Mouse (Mus musculus) left cerebral cortex, postnatal 4 days (tissue): Measurements from ENCODE around the gene Mpp2. TPM values are rescaled to one million over a fixed set of nuclear protein-coding genes. Genes with fewer than 3 reads are reported as not detected.

Experiments
- DNase-seq: peaks from one replicate; pipeline ENCODE4 v3.0.0-alpha.2; 2022
- intact Hi-C: fragments of 180-260 bp; cut with DNase I; formaldehyde crosslinking; loops from one replicate; pipeline ENCODE4 v1.15.1; 2025
- total RNA-seq, 2 experiments: library from RNA; stranded (reverse); gene quantifications; 2 replicates each; pipeline ENCODE4 v1.2.3; 2021

Mpp2 gene
- total RNA-seq: 10 to 100 TPM; 39.1 to 45.0 TPM

DNA sequence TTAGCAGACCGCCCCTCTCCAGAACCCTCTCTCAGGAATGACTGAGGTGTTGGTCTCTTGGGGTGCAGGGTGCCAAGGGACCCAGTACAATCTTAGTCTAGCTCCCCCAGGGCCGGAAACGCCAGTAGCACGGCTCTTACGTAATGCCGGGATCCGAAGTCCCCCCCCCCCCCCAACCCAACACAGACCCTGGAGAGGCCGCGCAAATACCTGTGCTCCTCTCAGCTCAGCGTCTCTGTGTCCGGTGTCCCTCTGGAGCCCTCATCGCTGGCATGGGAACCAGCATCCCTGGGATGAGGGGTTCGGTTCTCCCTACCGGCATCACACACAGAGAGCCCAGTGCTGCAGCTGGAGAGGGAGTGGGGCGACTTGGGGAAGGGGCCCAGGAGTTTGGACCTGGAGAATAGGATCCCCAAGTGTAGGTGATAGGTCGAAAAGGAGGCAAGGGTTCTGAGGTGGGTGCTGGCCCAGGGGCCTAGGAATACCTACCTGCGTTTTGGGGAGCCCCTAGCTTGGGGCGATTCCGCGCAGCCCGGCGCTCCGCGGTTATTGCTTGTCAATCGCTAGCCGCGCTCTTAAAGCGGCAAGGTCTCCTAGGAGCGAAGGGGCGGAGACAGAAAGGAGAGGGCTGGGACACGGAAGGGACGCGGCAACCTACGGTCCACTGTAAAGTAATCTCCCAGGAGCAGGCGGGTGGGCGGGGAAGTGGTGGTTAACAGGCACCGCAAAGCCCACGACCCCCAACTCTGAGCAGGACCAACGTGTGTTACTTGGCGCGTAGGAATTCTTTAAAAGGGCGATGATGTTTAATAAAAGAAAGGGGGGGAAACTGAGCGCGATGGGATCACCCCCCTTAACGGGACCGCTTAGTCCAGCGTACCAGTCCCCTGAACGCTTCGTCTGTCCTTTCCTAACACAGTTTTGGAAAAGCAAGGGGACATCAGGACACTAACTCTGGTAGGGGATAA, at the start of gene Mpp2:
Mpp2 (minus strand) TSS at position 585 of the 968 bp plus-strand sequence.
- intact Hi-C loops: no loop called here
- DNase-seq: peak; percentile 60

GRCm38 (mm10) chr11:102137625-102138446, 49.5 kb upstream of the Mpp2 start:
- intact Hi-C loops: loop anchor here (2.0 to 10.0 kb wide), 3 partner anchors 37 to 143 kb away; partner anchors contain the start of gene Ppy
- no peak for DNase-seq

GRCm38 (mm10) chr11:102134516-102134915, 46.2 kb upstream of the Mpp2 start:
- peak; percentile 54 for DNase-seq
- intact Hi-C loops: loop anchor here (10.0 kb wide), 1 partner anchor 140 kb away; no protein-coding TSS in a partner anchor

DNA sequence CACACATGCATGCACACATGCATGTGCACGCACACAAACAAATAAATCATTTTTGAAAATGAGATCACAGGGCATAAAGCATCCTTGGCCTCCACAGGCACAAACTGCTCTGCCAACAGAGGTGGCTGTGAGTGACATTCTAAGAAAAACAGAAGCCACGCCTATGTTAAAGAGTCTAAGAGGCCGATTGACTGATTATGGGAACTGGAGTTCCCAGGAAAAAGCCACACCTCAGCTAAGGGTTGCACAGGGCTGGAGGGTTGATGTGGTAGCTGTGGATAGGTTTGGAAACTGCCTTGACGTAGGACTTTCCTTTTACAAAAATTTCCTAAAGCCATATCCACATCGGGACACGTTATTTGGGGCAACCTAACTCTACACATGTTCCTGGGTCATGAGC, 29.1 kb upstream of the Mpp2 start:
- DNase-seq: no peak
- intact Hi-C loops: no loop called here

- no peak for DNase-seq
- intact Hi-C loops: no loop called here
These were observed 27.9 kb upstream of the Mpp2 start for GRCm38 (mm10) chr11:102116241-102116640.

DNA sequence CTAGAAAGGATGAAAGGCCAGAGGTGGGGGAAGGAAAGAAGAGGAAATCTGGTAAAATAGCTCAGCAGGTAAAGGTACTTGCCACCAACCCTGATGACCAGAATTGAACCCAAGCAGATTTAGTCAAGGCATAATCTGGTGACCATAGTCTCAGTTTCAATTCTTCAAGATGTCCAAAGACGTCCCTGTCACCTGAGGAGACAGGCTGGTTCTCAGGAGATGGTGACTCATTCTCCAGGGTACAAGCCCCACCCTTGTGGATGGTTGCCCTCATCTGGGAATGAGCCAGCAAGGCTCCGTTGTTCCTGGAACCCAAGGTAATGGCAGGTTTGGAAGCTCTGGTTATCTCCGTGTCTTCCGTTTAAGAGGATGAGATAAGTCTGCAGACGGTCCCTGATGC, 23.3 kb upstream of the Mpp2 start:
- intact Hi-C loops: no loop called here

DNA sequence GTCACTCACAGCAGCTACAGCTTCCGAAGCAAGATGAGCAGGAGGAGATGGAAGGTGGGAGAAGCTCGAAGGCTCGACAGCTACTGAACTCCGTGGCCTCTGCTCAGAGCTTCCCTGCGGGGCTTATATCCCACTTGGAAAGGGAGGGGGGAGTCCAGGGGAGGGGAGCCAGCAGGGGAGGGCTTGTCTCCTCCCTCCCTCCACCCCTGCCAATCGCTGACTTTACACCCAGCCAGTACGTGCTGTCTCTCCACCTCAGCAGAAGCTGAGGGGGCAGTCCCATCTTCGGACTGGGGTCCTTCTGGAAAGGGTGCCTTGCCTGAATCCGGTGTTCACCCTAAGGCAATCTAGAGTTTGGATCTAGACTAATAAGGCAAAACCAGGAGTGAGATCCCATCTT, 19.4 kb upstream of the Mpp2 start, which contains the start of gene Pyy:
Pyy (minus strand) TSS at position 101 of the 400 bp plus-strand sequence.
- DNase-seq: no peak
- intact Hi-C loops: no loop called here

More for the DNA sequence above, 23.3 kb upstream of the Mpp2 start:
- DNase-seq: no peak

- intact Hi-C loops: no loop called here
- no peak for DNase-seq
These were observed 18.6 kb upstream of the Mpp2 start for GRCm38 (mm10) chr11:102106911-102107310.

- intact Hi-C loops: no loop called here
- peak; percentile 76 for DNase-seq
These were observed 14.4 kb upstream of the Mpp2 start for GRCm38 (mm10) chr11:102102485-102103258.

DNA sequence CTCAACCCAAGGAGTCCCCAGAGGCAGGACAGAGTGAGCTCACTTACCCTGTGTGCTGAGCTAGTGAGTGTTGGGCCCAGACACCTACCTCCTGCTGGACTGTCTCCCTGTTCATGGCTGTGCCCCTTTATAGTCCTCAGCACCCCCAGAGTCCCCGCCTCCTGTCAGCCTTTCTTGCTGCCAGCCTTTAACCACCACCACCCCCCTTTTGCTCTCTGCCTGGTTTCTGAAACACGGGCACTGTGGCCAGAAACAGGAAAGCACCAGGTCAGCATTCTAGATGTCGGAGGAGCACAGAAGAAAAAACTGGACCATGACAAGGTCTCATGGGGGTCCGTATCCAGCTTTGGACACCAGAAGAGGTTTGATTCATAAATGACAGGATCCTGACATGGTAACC, 12.9 kb upstream of the Mpp2 start, which contains the start of gene Ppy:
Ppy (minus strand) TSS at position 101 of the 400 bp plus-strand sequence.
- no peak for DNase-seq
- intact Hi-C loops: loop anchor here (2.0 kb wide), 1 partner anchor 38 kb away; no protein-coding TSS in a partner anchor

GRCm38 (mm10) chr11:102096887-102097391, 8.6 kb upstream of the Mpp2 start:
- intact Hi-C loops: no loop called here
- DNase-seq: peak; percentile 83

DNA sequence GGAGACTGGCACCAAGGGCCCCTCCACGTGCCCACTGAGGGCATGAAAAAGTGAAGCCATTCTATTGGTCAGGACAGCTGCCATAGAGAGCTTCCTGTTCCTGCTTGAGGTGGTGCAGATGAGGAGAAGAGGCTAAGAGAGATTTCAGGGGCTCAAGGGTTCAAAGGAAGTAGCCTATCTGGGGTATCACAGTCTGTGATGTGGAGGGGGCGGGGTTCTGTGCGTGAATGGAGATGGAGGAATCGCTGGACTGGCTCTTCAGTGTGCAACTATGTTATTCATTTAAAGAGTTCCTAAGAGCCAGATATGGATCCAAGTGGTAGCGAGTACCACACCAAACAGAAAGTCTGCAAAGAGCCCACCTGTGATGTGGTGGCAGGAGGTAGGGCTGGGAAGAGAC, 8.1 kb upstream of the Mpp2 start:
- intact Hi-C loops: no loop called here

DNA sequence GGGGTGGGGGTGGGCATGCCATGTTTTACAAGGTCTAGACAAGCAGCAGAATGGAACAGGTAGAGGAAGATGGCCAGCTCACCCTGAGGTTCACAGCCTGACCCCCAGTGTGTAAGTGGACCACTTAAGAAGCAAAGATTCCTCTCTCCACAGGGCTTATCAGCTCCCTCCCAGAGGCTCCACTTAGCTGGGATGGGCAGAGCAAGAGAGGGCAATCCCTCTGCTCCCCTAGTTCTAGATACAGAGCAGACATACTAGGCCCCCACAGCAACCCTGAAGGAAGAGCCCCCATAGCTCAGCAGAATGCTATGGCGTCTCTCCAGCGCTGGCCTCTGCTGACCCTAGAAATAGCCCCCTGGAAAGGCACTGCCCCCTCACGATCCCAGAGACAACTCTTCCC, 7.4 kb upstream of the Mpp2 start:
- intact Hi-C loops: no loop called here
- DNase-seq: no peak

More for the DNA sequence above, 8.1 kb upstream of the Mpp2 start:
- DNase-seq: no peak

GRCm38 (mm10) chr11:102089088-102089808, 933 bp upstream of the Mpp2 start:
- DNase-seq: peak; percentile 69
- intact Hi-C loops: no loop called here

- peak; percentile 83 for DNase-seq
- intact Hi-C loops: no loop called here
These were observed 1.1 kb downstream of the Mpp2 start for GRCm38 (mm10) chr11:102087081-102087751.

DNA sequence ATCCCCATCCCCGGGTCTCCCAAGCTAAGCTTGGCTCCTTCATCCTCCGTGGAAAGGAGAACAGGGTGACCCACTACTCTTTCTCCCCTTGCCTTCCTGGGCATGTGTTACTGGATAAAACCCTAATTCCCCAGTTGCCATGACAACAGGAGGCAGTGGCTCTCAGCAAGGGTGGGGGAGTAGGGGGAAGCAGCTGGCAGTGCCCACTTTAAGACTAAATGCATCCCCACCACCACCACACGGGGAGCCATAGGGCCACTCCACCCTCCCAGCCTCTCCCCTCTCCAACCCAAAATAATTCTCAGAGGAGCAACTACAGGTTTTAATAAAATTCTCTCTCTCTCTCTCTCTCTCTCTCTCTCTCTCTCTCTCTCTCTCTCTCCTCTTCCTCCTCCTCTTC, 2.0 kb downstream of the Mpp2 start:
- DNase-seq: peak; percentile 68
- intact Hi-C loops: no loop called here

DNA sequence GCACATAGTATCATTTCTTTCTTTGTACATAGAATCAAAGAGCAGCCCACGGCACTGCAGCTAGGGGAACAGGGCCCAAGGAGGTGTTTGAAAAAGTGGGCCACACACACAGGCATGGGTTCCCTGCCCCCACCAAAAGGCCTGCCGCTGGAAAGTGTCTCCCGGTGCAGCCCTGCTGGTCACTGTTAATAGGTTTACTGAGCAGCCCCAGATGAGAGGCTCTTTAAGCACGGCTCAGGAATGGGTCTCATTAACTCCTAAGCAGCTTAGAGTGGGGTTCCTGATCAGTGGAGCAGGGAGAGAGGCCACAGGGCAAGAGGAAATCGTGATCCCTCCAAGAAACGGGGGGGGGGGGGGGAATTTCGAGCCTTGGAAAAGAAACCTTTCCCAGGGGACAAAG, 4.2 kb downstream of the Mpp2 start:
- DNase-seq: no peak
- intact Hi-C loops: no loop called here

- no peak for DNase-seq
- intact Hi-C loops: no loop called here
These were observed 5.1 kb downstream of the Mpp2 start for GRCm38 (mm10) chr11:102083193-102083592.

DNA sequence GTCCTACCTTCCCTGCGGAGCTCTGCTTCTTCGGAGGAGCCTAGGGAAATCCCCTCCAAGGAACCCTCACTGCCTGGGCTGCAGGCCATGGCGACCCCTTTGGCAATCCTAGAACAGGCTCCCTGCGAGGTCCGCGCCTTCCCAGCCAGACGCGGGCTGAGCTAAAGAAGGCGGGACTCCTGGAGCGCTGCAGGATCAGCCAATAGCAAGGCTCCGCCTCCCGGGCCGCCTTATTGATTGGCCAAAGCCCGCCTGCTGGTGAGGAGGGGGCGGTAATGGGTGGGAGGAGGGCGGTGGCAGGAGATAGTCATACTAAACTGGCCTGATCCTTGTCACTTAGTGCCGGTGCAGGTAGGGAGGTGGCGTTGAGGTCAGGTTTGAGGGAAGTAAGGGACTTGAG, 6.0 kb downstream of the Mpp2 start:
- DNase-seq: peak; percentile 78
- intact Hi-C loops: no loop called here
